Mouse (Mus musculus) kidney, adult 2 months (tissue): ENCODE measurements around the gene Fgf2. TPM values are rescaled to one million over a fixed set of nuclear protein-coding genes. Genes with fewer than 3 reads are reported as not detected.

Source experiments
- DNase-seq: peaks from one replicate; pipeline ENCODE4 v3.0.0; 2021
- H3K27ac ChIP-seq: fragments of 200-500 bp; 2 replicates; pipeline ENCODE4 v1.5.1; 2012; ENCODE audit warnings: low read depth, low read length, control low read depth, inconsistent platforms; ENCODE audit not compliant: insufficient read depth
- H3K27me3 ChIP-seq: fragments of 200-500 bp; replicated peaks from 2 replicates; pipeline ENCODE4 v1.6.1; 2012; ENCODE audit warnings: mild to moderate bottlenecking, moderate library complexity, low read length, inconsistent platforms; ENCODE audit not compliant: control insufficient read depth, insufficient read depth
- H3K36me3 ChIP-seq: fragments of 200-500 bp; 2 replicates; pipeline ENCODE4 v1.6.1; 2012; ENCODE audit warnings: mild to moderate bottlenecking, moderate library complexity, low read length, inconsistent platforms; ENCODE audit not compliant: control insufficient read depth, insufficient read depth
- H3K4me1 ChIP-seq: fragments of 200-500 bp; 2 replicates; pipeline ENCODE4 v1.6.1; 2011; ENCODE audit warnings: low read length; ENCODE audit not compliant: control insufficient read depth, insufficient read depth
- H3K4me3 ChIP-seq: fragments of 200-500 bp; 2 replicates; pipeline ENCODE4 v1.5.1; 2011; ENCODE audit warnings: mild to moderate bottlenecking, low read depth, low read length, control low read depth; ENCODE audit not compliant: insufficient read depth
- CTCF ChIP-seq: fragments of 200-500 bp; conservative IDR thresholded peaks from 2 replicates; pipeline ENCODE4 v1.5.1; 2011; ENCODE audit warnings: low read depth, mild to moderate bottlenecking, control low read depth, low read length, moderate library complexity, mixed read lengths; ENCODE audit not compliant: insufficient read depth, insufficient read length
- POLR2A ChIP-seq: fragments of 200-500 bp; IDR thresholded peaks from one replicate; pipeline ENCODE4 v1.6.1; 2011; ENCODE audit warnings: low read depth, low read length, control low read depth
- WGBS: fragments of 180-500 bp; shearing (Covaris S2); methylation state at CpG from one replicate; pipeline ENCODE4 v1.1.7; 2018; 5-methylcytosine and 5-hydroxymethylcytosine counted together
- polyA plus RNA-seq: library from polyadenylated mRNA; depleted of rRNA; stranded (reverse); fragments of >200 nt; gene quantifications from 2 replicates; pipeline ENCODE4 v1.2.3, GENCODE M21; 2012

Fgf2 gene
- polyA plus RNA-seq, 1 experiment = 0.78 TPM

DNA sequence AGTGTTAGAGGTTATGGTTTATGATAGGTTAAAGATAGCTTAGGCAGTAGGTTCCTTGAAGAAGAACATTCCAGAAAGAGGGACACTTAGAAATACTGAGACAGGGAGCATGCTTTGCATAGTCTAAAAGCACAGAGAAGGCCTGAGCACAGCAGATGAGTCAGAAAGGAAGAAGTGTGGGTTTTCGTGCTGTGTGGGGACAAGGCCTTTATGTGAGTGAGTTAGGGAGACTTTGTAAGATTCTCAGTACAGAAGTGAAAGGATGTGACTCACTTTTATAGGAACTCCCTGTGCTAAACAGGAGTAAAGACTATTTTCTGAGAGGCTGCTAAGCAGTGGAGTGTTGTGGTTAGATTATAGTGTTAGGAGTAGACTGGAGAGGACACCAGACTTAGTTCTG is 34.8 kb upstream of the Fgf2 start:
- WGBS = 31% methylated on average over 1 of the region's 1 CpGs
- TF ChIP-seq CTCF (no peak), POLR2A (no peak)
- Histone ChIP-seq H3K4me3 (no peak overlapping the region), H3K36me3 (no peaks in the 10 kb centered on the region), H3K27me3 (no peaks in the 10 kb centered on the region), H3K27ac (peak overlapping the region; percentile 55; the same call in 1 of the 2 replicates), H3K4me1 (no peaks in the 10 kb centered on the region; the same call in 1 of the 2 replicates)
- DNase-seq = peak; percentile 14

DNA sequence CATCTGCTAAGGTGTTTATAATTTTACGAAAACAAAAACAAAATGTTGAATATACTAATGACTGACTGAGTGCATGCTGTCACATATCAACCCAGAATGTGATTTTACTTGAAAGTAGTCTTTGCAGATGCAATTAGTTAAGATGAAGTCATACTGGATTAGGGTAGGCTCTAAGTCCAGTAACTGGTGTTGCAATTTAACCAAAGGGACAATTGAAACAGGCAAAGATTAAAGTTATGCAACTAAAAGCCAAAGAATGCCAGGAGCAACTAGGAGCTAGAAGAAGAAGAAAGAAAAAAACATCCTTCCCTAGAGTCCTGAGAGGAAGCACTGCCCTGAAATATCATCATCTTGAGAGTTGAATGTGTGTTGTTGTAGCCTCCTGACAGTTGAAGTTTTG is 31.9 kb upstream of the Fgf2 start:
- WGBS = 83% methylated on average over 1 of the region's 1 CpGs
- TF ChIP-seq CTCF = no peak
- TF ChIP-seq POLR2A = no peak
- Histone ChIP-seq H3K27ac (no peak overlapping the region), H3K4me3 (no peak overlapping the region), H3K27me3 (no peaks in the 10 kb centered on the region), H3K36me3 (no peaks in the 10 kb centered on the region), H3K4me1 (no peaks in the 10 kb centered on the region; the same call in 1 of the 2 replicates)
- peak; percentile 65 for DNase-seq

DNA sequence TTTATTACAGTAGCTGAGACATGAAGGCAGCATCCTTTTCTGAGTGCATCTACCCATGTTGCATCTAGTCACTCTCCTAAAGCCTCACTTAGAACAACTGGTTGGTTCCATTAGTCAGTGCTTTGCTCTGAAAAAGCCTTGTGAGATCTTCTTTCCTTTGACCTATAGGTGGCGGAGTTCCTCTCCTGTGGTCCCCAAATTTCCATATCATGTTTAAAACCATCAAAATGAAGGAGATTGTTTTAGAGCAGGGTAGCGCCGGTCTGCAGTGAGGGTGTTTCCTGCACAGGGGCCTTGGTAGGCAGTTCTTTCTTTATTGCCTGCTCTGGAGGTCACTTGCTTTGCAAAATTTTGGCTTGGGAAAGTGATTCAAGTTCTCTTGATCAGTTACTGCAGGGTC is 23.8 kb upstream of the Fgf2 start:
- H3K4me3 ChIP-seq = no peak overlapping the region
- H3K27me3 ChIP-seq = no peaks in the 10 kb centered on the region
- H3K27ac ChIP-seq = no peak overlapping the region
- DNase-seq = peak; percentile 21
- TF ChIP-seq CTCF (no peak), POLR2A (no peak)
- H3K36me3 ChIP-seq = no peaks in the 10 kb centered on the region
- 38% methylated on average over 3 of the region's 3 CpGs for WGBS
- no peaks in the 10 kb centered on the region for H3K4me1 ChIP-seq

DNA sequence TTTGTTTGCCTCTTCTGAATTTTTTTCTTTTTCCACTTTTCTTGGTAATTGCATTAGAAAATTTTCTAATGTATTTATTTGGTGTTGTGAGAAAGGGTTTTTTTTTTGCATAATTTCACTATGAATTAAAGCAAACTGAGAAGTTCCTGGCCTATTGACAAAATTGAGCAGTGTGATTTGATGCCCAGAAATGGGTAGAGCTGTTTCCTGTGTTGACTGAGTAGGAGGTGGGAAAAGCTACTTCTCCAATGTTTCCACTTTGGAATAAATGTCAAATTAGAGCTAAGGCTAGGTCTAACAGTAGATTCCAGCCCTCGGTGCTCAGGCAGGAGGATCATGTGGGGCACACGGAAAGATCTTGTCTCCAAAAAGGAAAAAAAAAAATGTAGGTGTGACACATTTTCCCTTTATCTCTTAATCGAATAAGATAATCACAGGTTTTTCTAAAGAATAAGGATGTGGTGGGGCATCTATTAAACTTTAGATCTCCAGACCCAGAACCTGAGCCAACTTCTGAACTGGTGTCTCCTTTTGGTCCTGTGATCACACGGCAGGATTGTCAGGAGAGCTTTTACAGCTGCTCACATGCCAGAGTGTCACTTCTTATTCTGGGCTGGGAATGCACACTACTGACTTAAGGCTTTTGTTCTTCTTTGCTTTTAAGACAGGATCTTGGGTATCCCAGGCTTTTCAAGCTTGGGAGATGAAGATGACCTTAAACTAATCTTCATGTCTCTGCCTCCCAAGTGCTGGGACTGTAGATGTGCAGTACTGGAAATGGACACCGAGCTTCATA is 22.6 kb upstream of the Fgf2 start:
- no peaks in the 10 kb centered on the region for H3K4me1 ChIP-seq
- no peak for TF ChIP-seq POLR2A
- 73% methylated on average over 5 of the region's 5 CpGs for WGBS

DNA sequence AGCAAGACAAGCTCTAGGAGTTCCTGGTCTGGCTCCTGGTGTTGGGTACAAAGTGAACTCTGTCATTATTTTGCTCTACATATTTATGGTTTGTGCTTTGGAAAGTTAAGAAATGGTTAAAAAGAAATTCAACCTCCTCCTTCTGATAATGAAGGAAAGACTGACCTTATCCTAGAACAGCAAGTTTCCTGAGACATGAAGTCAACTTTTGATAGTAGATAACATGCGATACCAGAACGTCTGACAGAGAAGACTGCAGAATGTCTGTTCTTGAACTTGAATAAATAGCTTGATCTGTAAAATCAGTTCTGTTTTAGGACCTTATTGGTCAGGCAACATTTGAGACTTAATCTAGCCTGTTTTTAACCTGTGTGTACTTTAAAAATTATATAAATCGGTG is 21.5 kb upstream of the Fgf2 start:
- H3K36me3 ChIP-seq = no peaks in the 10 kb centered on the region
- H3K27me3 ChIP-seq = no peaks in the 10 kb centered on the region
- no peak overlapping the region for H3K27ac ChIP-seq
- DNase-seq = no peak
- H3K4me1 ChIP-seq = no peaks in the 10 kb centered on the region
- H3K4me3 ChIP-seq = no peak overlapping the region
- TF ChIP-seq POLR2A (no peak), CTCF (no peak)
- WGBS = 77% methylated on average over 3 of the region's 3 CpGs

More for the DNA sequence above, 22.6 kb upstream of the Fgf2 start:
- Histone ChIP-seq H3K36me3 (no peaks in the 10 kb centered on the region), H3K27ac (no peak overlapping the region), H3K4me3 (no peak overlapping the region), H3K27me3 (no peaks in the 10 kb centered on the region)
- no peak for DNase-seq

DNA sequence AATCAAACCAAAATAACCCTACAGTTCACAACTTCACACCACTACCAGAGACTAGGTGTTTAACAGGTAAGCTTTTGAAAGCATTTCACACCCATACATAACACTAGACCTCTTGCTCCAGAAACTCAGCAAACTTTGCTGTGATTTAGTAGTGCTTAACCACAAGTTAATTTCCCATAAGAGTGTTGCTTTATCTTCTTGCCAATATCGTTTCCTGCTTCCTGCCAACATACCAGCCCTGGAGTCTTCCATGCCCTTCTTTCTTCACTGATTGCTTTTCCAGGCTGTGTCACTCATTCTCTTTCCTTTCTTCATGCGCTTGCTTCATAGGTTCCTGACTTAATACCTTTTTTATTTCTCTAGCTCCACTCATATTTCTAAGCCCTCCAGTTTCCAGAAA is 19.7 kb upstream of the Fgf2 start:
- H3K4me1 ChIP-seq = no peaks in the 10 kb centered on the region
- H3K27me3 ChIP-seq = no peaks in the 10 kb centered on the region
- no peaks in the 10 kb centered on the region for H3K36me3 ChIP-seq
- no peak overlapping the region for H3K4me3 ChIP-seq
- no peak for TF ChIP-seq POLR2A
- TF ChIP-seq CTCF = no peak
- DNase-seq = no peak
- WGBS = 53% methylated on average over 2 of the region's 2 CpGs
- no peak overlapping the region for H3K27ac ChIP-seq

DNA sequence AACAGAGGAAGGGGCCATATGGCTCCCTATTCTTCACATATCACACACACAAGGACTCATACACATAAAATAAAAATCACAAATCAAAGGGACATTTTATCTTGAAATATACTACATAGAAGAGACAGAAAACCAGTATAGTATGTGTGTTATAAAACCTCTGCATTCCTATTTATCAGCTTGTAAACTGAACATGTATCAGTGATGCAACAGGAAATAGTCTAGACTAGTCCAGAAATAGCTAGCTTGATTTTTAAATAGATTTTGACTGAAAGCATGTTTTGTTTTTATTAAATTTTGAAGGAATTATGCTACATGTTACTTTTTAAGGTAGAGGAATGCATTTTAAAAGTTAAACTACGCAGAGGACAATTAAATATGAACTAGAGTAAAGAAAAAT is 18.2 kb upstream of the Fgf2 start:
- Histone ChIP-seq H3K36me3 (no peaks in the 10 kb centered on the region), H3K4me1 (no peaks in the 10 kb centered on the region), H3K27me3 (no peaks in the 10 kb centered on the region), H3K4me3 (no peak overlapping the region), H3K27ac (no peak overlapping the region)
- TF ChIP-seq CTCF (no peak), POLR2A (no peak)
- 79% methylated on average over 1 of the region's 1 CpGs for WGBS
- DNase-seq = no peak

DNA sequence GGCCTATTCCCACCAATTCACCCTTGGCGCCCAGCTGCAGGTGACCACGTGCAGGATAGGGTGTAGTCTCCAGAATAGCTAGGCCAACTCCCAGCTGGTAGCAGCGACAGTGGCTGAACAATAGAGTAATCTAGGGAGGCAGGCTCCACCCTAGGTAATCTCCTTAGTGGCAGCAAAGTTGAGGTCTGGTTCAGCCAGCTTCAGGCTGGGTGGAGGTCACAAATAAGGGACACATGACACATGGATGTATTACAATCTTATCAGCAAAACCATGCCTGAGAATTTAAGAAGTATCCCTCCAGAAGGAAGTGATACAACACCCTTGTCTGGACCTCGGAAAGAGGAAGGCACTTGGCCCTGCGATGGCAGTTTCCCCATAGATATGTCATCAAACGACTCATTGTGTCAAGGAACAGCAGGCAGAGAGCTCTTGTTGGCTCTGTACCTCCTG is 16.1 kb upstream of the Fgf2 start:
- no peak for DNase-seq
- H3K27me3 ChIP-seq = no peaks in the 10 kb centered on the region
- H3K4me1 ChIP-seq = no peaks in the 10 kb centered on the region
- TF ChIP-seq POLR2A (no peak), CTCF (no peak)
- WGBS = 70% methylated on average over 6 of the region's 6 CpGs
- H3K36me3 ChIP-seq = no peaks in the 10 kb centered on the region
- no peak overlapping the region for H3K27ac ChIP-seq
- H3K4me3 ChIP-seq = no peak overlapping the region
